Mouse (Mus musculus) thymus, adult 2 months (tissue): ENCODE data around the gene Tssk2.

Experiments
- CTCF ChIP-seq: fragments of 200-500 bp; IDR thresholded peaks from 2 replicates; pipeline ENCODE4 v1.5.1; 2012; ENCODE audit warnings: mild to moderate bottlenecking, control low read depth, low read length, moderate library complexity, borderline replicate concordance; ENCODE audit not compliant: control insufficient read depth, poor library complexity, insufficient read depth; ENCODE audit errors: extremely low read depth
- POLR2A ChIP-seq: fragments of 200-500 bp; IDR thresholded peaks from 2 replicates; pipeline ENCODE4 v1.6.1; 2012; ENCODE audit warnings: mild to moderate bottlenecking, low read length, control low read depth, moderate library complexity; ENCODE audit not compliant: control insufficient read depth, poor library complexity, insufficient read depth; ENCODE audit errors: extremely low read depth

- no peak; the same call in 1 of the 2 replicates for TF ChIP-seq POLR2A
- no peak for TF ChIP-seq CTCF
Observed at GRCm38 (mm10) chr16:17927351-17928082, 29.1 kb downstream of the Tssk2 start.
